Mouse (Mus musculus): ENCODE measurements around the gene Rab40c. TPM values are rescaled to one million over a fixed set of nuclear protein-coding genes. Genes with fewer than 3 reads are reported as not detected.

Gene Rab40c
- total and polyA plus RNA-seq, 2 experiments from 2014 or later, result 10.4 to 22.5 TPM

- DNase-seq (ENCODE audit: low spot score) (no peak), ATAC-seq (ENCODE audit: insufficient read depth, low read depth) (no peak)
- H3K9me3 ChIP-seq (replicated peaks; ENCODE audit: control insufficient read depth, low read length), result no peaks in the 10 kb centered on the region
- no peak overlapping the region for H3K4me3 ChIP-seq (ENCODE audit: low read depth, low read length)
- H3K27me3 ChIP-seq (ENCODE audit: control insufficient read depth, insufficient read depth, low read length), result no peaks in the 10 kb centered on the region
- H3K36me3 ChIP-seq (replicated peaks; ENCODE audit: control insufficient read depth, insufficient read depth, low read length), result peaks cover 17% of the 10 kb centered on the region
- TF ChIP-seq CTCF (IDR thresholded peaks at IDR 0.05; ENCODE audit: low read depth) (no peak), EP300 (IDR thresholded peaks at IDR 0.05; ENCODE audit: low read depth) (no peak)
- H3K4me2 ChIP-seq (ENCODE audit: low read depth, low read length), result no peak overlapping the region
- no peak overlapping the region for H3K9ac ChIP-seq (replicated peaks; ENCODE audit: low read depth, low read length)
- H3K4me1 ChIP-seq (ENCODE audit: control insufficient read depth, insufficient read depth), result peaks cover 21% of the 10 kb centered on the region
- 76% methylated on average over 14 of the region's 14 CpGs for WGBS
- no peak overlapping the region for H3K27ac ChIP-seq (ENCODE audit: low read depth)
These were observed 55.2 kb downstream of the Rab40c start for GRCm38 (mm10) chr17:25864311-25864710.

DNA sequence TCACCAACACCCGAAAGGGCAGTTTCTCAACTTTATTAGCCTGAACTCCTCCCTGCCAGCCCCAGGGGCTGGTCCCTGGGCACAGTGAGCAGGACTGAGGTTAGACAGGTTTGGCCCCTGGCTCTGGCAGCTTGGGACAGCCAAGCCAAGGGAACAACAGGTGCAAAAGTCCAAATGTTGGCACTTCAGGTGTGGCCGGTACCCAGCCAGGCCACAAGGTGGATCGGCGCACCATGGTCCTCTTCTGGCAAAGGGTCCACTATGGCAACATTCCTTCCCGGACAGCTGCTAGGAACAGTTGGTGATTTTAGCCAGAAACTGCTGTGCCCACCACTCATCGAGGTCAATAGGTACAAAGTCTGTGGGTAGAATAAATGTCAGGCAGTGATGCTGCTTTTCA, 55.8 kb downstream of the Rab40c start:
- H3K4me3 ChIP-seq (ENCODE audit: low read depth, low read length), result no peak overlapping the region
- no peak overlapping the region for H3K9ac ChIP-seq (replicated peaks; ENCODE audit: low read depth, low read length)
- TF ChIP-seq EP300 (IDR thresholded peaks at IDR 0.05; ENCODE audit: low read depth) (no peak), CTCF (IDR thresholded peaks at IDR 0.05; ENCODE audit: low read depth) (no peak)
- no peak overlapping the region for H3K4me2 ChIP-seq (ENCODE audit: low read depth, low read length)
- no peaks in the 10 kb centered on the region for H3K9me3 ChIP-seq (replicated peaks; ENCODE audit: control insufficient read depth, low read length)
- DNase-seq (ENCODE audit: low spot score), result no peak
- no peaks in the 10 kb centered on the region for H3K27me3 ChIP-seq (ENCODE audit: control insufficient read depth, insufficient read depth, low read length)
- 88% methylated on average over 6 of the region's 6 CpGs for WGBS
- H3K27ac ChIP-seq (ENCODE audit: low read depth), result no peak overlapping the region
- H3K4me1 ChIP-seq (ENCODE audit: control insufficient read depth, insufficient read depth), result peaks cover 21% of the 10 kb centered on the region
- peaks cover 17% of the 10 kb centered on the region for H3K36me3 ChIP-seq (replicated peaks; ENCODE audit: control insufficient read depth, insufficient read depth, low read length)
- ATAC-seq (ENCODE audit: insufficient read depth, low read depth), result no peak

DNA sequence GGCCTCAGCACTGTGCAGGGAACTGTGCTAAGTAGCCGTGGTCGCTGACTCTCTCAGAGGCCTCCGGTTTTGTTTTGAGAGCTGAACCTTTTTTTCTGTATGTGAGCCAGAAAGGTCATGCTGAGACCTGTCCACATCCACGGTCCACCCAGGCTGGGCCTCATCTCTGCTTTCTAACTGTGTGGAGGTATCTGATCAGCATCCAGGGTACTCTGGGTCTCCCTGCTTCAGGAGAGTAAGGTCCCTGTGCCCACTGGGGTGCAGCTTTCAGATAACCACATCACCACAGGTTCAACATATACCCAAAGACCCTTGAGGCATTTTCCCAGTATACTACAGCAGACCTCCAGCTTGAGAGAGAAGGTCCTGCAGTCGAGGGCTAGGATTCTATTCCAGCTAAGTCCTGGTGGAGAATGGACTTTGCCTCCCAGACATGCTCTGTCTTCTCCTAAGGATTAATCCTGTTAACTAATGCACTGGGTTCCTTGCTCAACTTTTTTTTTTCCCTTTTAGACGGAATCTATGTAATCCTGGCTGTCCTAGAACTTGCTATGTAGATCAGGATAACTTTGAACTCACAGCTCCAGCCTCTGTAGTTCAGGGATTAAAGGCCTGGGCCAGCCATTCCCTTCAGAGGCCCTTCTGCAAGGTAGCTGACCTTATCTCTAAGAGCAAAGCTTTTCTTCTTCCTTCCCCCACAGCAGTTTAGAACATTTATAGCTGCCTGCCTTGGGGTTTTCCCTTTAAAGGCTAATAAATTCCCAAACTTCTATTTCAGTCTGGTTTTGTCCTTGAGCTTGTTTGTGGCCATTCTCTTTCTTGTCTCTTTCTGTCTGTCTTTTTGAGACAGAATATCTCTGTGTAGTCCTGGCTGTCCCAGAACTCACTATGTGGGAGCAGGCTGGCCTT, 57.6 kb downstream of the Rab40c start:
- WGBS, result 9% methylated on average over 6 of the region's 6 CpGs
- DNase-seq (ENCODE audit: low spot score), result no peak
- peak overlapping the region; percentile 55 for H3K4me3 ChIP-seq (ENCODE audit: low read depth, low read length)
- no peaks in the 10 kb centered on the region for H3K27me3 ChIP-seq (ENCODE audit: control insufficient read depth, insufficient read depth, low read length)
- peak overlapping the region; percentile 78 for H3K4me2 ChIP-seq (ENCODE audit: low read depth, low read length)
- no peak for ATAC-seq (ENCODE audit: insufficient read depth, low read depth)
- TF ChIP-seq EP300 (IDR thresholded peaks at IDR 0.05; ENCODE audit: low read depth) (no peak), CTCF (IDR thresholded peaks at IDR 0.05; ENCODE audit: low read depth) (no peak)
- H3K27ac ChIP-seq (ENCODE audit: low read depth), result peak overlapping the region; percentile 61
- no peaks in the 10 kb centered on the region for H3K9me3 ChIP-seq (replicated peaks; ENCODE audit: control insufficient read depth, low read length)
- H3K36me3 ChIP-seq (replicated peaks; ENCODE audit: control insufficient read depth, insufficient read depth, low read length), result peaks cover 17% of the 10 kb centered on the region
- H3K4me1 ChIP-seq (ENCODE audit: control insufficient read depth, insufficient read depth), result peaks cover 21% of the 10 kb centered on the region
- peak overlapping the region; percentile 40 for H3K9ac ChIP-seq (replicated peaks; ENCODE audit: low read depth, low read length)

- DNase-seq (ENCODE audit: low spot score), result peak; percentile 90
- Histone ChIP-seq H3K9me3 (replicated peaks; ENCODE audit: control insufficient read depth, low read length) (no peaks in the 10 kb centered on the region), H3K36me3 (replicated peaks; ENCODE audit: control insufficient read depth, insufficient read depth, low read length) (peaks cover 17% of the 10 kb centered on the region), H3K4me2 (ENCODE audit: low read depth, low read length) (peak within 1 kb of the TSS; percentile 78), H3K27ac (ENCODE audit: low read depth) (peak within 1 kb of the TSS; percentile 61), H3K27me3 (ENCODE audit: control insufficient read depth, insufficient read depth, low read length) (no peaks in the 10 kb centered on the region), H3K4me1 (ENCODE audit: control insufficient read depth, insufficient read depth) (peaks cover 12% of the 10 kb centered on the region), H3K9ac (replicated peaks; ENCODE audit: low read depth, low read length) (peak within 1 kb of the TSS; percentile 50), H3K4me3 (ENCODE audit: low read depth, low read length) (peak within 1 kb of the TSS; percentile 55)
- peak; percentile 93 for ATAC-seq (ENCODE audit: insufficient read depth, low read depth)
- WGBS, result 3% methylated on average over 65 of the region's 65 CpGs
- TF ChIP-seq CTCF (IDR thresholded peaks at IDR 0.05; ENCODE audit: low read depth) (no peak), EP300 (IDR thresholded peaks at IDR 0.05; ENCODE audit: low read depth) (no peak)
These were observed 58.5 kb downstream of the Rab40c start, which contains the start of gene Wdr90 for GRCm38 (mm10) chr17:25860832-25861703. Gene Wdr90, minus strand, starts transcription at chr17:25861501.

DNA sequence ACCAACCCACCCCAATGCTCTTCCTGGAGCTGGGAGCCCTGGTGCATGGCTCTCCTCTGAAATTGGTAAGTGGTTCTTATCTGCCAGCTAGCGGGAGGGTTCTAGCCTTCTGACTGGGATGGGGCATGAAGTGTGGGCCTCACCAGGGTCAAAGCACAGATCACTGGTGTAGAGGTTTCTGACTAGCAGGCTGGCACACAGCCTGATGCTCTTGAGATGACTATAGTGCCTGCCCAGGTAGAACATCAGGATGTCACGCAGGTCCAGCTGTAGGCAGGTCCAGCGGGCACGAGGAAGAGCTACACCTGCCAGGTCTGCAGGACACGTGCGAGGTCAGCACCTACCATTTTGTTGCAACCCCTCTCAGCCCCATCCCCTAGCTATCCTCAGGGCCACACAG, 59.3 kb downstream of the Rab40c start:
- Histone ChIP-seq H3K9ac (replicated peaks; ENCODE audit: low read depth, low read length) (no peak overlapping the region), H3K9me3 (replicated peaks; ENCODE audit: control insufficient read depth, low read length) (no peaks in the 10 kb centered on the region), H3K4me3 (ENCODE audit: low read depth, low read length) (no peak overlapping the region), H3K27me3 (ENCODE audit: control insufficient read depth, insufficient read depth, low read length) (no peaks in the 10 kb centered on the region), H3K27ac (ENCODE audit: low read depth) (no peak overlapping the region), H3K4me2 (ENCODE audit: low read depth, low read length) (no peak overlapping the region), H3K4me1 (ENCODE audit: control insufficient read depth, insufficient read depth) (peaks cover 9% of the 10 kb centered on the region), H3K36me3 (replicated peaks; ENCODE audit: control insufficient read depth, insufficient read depth, low read length) (peaks cover 17% of the 10 kb centered on the region)
- no peak for ATAC-seq (ENCODE audit: insufficient read depth, low read depth)
- TF ChIP-seq CTCF (IDR thresholded peaks at IDR 0.05; ENCODE audit: low read depth), result no peak
- TF ChIP-seq EP300 (IDR thresholded peaks at IDR 0.05; ENCODE audit: low read depth), result no peak
- no peak for DNase-seq (ENCODE audit: low spot score)
- WGBS, result 84% methylated on average over 6 of the region's 6 CpGs

All from heart, postnatal 0 days (tissue).